Mouse (Mus musculus) kidney, adult 9 months (tissue): ENCODE results near the gene Rgl2.
A peak's percentile ranks its signal among the peaks of the same experiment; 100 is the strongest.

Experiments
- DNase-seq: peaks from one replicate; pipeline ENCODE4 v3.0.0; 2022

Rgl2 gene

DNA sequence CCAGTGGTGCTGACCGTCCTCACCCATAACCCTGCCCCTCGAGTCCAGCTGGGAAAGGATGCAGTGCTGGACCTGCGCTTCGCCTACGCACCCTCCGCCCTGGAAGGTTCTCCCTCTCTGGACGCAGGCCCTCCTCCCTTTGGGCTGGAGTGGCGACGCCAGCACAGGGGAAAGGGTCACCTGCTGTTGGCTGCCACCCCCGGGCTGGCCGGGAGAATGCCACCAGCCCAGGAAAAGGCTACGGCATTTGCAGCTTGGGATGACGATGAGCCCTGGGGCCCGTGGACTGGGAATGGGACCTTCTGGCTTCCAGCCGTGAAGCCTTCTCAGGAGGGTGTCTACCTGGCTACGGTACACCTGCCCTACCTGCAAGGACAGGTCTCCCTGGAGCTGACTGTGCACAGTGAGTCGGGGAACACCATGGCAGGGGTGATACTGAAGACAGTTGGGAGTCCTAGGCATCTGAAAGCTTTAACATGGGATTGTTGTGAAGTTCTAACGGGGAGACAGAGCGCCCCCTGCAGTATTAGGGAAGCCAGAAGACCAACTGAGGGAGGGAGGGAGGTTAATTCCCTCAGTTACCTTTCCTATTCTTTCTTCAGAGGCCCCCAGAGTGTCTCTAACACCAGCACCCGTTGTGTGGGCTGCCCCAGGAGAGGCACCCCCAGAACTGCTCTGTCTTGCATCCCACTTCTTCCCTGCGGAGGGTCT, 3.8 kb upstream of the Rgl2 start:
- no peak for DNase-seq

DNA sequence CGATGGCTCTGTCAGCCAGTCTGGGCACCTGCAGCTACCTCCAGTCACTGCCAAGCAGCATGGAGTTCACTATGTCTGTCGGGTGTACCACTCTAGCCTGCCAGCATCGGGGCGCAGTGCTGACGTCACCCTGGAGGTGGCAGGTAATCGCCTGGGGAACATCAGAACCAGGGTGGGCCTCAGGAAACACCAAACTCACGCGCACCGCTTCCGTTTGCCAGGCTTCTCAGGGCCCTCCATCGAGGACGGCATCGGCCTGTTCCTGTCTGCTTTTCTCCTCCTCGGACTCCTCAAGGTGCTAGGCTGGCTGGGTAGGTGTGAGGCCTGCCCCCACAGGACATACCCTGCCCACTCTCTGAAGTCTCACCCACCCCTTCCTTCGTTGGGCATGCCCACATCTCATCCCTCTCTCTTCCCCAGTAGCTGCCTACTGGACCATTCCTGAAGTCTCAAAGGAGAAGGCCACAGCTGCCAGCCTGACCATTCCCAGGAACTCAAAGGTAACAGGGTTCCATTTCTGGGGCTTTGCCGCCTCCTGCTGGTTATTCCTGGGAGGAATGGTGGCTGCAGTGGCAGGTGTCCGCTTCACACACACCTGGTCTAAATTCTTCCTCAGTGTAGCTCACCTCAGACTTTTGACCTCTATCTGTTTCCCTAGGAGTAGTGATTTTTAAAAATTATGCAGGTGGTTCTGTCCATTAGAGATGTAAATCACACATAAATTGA, 3.0 kb upstream of the Rgl2 start:
- peak; percentile 57 for DNase-seq

DNA sequence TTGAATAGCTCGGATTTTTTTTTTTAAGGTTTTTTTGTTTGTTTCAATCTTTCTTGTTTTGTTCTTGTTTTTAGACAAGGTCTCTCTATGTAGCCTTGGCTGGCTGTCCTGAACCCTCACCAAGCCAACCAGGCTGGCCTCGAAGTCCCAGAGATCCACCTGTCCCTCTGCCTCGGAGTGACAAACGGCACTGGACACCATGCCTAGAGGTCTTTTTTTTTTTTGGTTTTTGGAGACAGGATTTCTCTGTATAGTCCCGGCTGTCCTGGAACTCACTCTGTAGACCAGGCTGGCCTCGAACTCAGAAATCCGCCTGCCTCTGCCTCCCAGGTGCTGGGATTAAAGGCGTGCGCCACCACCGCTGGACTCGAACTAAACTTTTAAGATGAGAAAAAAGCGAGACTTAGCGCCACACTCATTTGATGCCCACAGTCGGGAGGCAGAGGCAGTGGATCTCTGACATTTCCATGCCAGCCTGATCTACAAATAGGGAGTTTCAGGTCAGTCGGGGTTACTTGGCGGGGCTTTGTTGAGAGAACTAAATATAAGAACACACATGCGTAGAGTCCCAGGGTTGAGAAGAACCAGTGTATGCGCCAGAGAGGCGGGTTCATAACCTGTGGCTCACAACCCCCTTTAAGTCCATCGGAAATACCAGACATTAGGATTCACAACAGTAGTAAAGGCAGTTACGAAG, 944 bp upstream of the Rgl2 start:
- DNase-seq, result no peak

DNA sequence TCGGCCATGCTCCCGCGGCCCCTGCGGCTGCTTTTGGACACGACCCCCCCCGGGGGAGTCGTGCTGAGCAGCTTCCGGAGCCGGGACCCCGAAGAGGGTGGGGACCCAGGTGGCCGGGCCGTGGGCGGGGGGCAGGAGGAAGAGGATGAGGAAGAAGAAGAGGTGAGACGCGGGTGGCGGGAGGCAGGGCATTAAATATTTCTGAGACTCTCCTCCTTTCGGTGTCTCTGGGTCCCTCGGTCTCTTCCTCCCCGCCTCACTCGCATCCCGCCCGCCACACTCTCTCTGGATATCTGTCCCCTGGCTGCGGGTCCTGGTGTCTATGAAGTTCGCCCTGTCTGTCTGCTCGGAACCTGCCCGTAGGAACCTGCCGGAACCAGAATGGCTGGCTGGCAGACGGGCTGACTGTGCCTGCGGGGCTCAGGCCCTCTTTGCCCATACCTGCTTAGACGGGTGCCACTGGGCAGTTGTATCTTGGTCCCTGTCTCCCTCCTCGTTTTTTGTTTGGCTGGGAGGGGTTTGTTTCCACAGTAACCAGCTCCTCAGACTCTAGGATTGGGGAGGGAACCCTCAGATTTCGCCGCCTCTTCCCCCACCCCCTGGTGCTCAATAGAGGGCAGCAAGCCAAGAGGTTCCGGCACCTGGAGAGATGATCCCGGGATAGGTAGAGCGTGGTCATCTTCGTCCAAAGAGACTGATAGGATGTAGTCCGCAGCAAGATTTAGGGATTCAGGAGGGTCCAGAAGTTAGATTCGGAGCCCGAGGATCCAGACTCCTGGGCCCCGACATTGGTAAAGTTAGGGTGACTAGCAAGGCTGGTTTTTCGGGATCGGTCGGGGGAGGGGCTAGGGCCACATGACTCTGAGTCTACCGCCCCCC, 1.2 kb downstream of the Rgl2 start:
- peak; percentile 84 for DNase-seq

DNA sequence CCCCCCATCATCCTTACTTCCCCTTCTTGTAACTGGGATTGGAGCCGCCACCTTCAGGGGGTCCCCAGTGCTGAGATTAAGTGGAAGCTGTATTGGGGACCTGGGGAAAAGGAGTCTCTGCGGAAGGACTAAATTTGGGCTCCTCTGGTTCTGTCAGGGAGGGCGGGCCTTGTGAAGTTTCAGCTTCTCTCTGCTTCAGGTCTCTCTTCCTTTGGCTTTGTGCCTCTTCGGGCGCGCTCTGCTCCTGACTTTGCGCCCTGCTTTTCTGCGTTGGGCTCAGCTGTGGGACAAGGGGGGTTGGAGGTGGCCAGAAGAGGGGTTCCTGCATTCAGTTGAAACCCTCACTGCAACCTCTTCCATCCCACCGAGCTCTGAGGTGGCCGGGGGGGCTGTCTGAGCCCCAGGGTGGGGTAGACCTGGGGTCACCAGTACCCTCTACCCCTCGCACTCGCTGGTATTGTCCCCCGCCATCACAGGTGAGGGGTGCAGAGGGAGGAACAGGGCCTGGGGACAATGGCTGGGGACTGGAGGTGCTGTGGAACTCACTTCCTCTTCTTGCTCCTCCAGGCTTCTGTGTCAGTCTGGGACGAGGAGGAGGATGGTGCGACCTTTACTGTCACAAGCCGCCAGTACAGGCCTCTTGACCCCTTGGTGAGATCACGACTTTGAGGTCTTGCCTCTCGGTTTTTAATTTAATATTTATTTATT, 2.0 kb downstream of the Rgl2 start:
- no peak for DNase-seq

DNA sequence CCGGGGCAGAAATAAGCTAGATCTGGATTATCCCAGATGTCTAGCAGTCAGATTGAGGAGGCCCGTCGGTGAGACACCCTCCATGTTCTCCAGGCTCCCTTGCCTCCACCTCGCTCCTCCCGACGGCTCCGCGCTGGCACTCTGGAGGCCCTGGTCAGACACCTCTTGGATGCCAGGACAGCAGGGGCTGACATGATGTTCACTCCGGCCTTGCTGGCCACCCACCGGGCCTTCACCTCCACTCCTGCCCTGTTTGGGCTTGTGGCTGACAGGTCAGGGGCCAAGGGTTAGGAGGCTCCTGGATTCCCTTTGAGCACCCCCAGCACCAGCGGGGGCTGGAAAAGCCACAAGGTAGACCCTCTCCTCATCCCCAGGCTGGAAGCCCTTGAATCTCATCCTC, 2.6 kb downstream of the Rgl2 start:
- no peak for DNase-seq

DNA sequence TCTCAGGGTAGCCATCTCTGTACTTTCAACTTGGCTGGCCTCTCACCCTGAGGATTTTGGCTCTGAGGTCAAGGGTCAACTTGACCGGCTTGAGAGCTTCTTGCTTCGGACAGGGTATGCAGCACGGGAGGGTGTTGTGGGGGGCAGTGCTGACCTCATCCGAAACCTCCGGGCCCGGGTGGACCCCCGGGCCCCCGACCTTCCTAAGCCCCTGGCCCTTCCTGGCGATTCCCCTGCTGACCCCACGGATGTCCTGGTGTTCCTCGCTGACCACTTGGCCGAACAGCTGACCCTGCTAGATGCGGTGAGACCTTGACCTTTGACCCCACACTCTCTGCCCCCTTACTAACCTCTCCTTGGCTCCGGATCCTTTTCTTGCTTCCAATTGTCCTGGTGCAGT, 3.1 kb downstream of the Rgl2 start:
- DNase-seq, result peak; percentile 41

DNA sequence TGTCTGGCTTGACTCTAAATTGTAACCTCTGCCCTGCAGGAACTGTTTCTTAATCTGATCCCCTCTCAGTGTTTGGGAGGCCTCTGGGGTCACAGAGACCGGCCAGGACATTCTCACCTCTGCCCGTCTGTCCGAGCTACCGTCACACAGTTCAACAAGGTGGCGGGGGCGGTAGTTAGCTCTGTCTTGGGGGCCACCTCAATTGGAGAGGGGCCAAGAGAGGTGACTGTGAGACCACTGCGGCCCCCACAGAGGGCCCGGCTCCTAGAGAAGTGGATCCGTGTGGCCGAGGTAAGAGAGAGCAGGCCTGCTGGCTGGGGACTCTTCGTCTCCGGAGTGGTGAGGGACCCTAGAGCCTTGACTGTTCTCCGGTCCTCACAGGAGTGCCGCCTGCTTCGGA, 3.6 kb downstream of the Rgl2 start:
- DNase-seq, result no peak

DNA sequence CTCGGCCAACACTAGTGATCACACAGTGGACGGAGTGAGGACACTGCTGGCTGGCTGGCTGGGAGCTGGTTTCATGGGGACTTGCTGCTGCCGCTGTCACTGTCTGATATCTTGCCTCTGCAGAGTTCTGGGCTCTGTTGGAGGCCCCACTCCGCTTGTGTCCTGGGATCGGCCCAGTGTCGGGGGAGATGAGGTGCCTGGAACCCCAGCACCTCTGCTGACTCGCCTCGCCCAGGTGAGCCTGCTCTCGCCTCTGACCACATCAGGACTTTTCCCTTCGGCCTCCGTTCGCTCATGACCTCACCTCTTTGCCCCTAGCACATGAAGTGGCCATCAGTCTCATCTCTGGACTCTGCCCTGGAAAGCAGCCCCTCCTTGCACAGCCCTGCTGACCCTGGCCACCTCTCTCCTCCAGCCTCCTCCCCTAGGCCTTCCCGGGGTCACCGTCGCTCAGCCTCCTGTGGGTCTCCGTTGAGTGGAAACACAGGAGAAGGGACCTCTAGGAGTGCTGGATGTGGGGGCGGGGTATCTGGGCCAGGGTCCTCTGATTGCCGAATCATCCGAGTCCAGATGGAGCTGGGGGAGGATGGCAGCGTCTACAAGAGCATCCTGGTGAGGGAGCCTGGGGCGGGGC, 6.2 kb downstream of the Rgl2 start:
- no peak for DNase-seq

DNA sequence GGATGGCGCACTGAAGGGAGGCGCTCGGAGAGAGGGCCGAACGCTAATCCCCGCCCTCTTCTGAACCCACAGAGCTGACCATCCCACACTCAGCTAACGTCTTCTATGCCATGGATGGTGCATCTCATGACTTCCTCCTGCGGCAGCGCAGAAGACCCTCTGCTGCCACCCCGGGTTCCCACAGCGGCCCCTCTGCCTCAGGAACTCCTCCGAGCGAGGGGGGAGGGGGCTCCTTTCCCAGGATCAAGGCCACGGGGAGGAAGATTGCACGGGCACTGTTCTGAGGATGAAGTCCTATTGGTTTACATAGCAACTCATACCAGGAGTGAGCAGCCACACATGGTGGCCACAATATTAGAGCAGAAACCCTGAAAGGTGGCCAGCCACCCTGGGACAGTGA, 7.7 kb downstream of the Rgl2 start:
- DNase-seq, result no peak

DNA sequence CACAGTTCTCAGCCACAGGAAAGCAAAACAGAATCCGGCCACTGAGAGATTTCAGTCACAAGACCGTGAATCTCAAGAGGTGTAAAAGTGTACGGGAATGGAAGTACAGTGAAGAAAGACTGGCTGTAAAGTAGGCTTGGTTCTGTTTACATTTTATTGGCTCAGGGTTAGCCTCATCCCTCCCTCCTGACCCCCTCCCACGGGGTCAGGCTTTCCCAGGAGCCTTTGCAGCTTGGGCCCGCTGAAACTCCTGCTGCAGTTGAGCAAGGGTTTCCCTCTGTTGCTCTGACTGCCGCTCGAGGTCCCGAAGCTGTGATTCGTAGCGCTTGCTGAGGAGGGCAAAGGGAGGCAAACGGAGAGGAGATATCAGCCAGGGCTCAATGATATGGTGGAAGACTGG, 9.4 kb downstream of the Rgl2 start:
- DNase-seq, result no peak

DNA sequence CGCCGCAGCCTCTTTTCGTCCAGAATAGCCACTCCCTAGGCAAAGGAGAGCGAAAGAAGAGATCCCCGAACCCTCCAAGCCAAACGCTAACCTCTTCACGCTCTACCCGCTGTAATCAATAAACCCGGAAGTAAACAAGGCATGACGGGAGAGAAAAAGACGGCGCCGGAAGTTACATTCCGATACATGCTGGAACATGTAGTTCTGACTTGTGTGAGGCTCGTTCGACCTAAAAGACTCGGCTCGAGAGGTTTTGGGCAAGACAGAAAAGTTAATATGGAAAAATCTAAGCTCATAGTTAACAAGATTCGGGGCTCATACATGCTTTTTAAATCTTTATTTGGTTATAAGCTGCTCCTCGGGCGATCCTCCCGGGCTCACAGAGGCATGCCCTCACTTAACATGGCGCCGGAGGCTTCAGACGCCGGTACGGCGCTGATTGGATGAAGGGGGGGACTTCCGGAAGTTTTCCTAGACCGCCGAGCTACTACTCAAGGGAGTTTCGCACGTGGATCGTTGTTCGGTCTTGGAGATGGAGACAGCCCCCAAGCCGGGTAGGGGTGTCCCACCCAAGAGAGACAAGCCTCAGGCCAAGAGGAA, 11.0 kb downstream of the Rgl2 start, which contains the start of the genes Pfdn6 and Wdr46:
Pfdn6 (minus strand) TSS at position 138 of the 600 bp plus-strand sequence.
Wdr46 (plus strand) TSS at position 455 of the 600 bp plus-strand sequence.
- DNase-seq, result peak; percentile 94

DNA sequence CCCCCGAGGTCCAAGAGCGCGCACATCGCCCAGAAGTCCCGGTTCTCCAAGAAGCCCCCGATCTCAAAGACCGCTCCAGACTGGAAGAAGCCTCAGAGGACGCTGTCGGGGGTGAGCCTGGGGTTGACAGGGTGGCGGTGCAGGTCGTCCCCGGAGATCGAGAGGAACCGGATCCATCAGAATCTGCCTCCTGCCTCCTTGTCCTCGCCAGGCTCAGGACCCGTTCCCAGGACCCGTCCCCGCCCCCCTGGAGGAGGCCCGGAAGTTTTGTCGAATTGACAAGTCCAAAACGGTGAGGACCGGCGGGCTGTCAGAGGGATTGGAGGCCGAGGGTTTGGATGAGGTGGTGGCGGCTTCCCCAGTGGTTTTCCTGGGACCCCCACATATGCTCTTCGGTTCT, 11.6 kb downstream of the Rgl2 start:
- no peak for DNase-seq

DNA sequence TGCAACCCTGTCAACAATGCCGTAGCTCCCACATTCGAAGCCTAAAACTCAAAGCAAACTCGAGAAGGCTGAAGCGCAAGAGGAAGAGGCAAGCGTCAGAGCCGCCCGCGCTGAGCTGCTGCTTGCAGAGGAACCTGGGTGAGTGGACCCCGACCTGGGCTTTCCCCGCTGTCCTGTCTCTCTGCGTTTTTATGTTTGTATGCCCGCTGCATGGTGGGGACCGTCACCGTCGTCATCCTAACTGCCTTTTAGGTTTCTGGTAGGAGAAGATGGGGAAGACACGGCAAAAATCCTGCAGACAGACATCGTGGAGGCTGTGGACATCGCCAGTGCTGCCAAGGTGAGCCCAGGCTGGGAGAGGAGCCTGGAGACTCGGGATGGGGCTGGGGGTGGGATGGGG, 12.0 kb downstream of the Rgl2 start:
- no peak for DNase-seq

DNA sequence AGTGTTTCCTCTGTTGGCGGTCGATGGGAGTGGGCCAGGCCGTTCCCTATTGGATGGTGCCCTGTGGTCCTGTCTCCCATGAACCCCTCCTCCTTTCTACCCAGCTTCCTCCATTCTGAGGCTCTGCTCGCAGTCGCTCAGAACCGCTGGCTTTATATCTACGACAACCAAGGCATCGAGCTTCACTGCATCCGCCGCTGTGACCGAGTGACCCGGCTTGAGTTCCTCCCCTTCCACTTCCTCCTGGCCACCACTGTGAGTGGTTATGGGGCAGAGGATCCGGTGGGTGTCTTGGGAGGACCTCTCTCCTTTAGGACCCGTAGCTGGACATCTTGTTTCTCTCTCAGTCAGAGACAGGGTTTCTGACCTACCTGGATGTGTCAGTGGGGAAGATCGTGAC, 14.1 kb downstream of the Rgl2 start:
- no peak for DNase-seq

DNA sequence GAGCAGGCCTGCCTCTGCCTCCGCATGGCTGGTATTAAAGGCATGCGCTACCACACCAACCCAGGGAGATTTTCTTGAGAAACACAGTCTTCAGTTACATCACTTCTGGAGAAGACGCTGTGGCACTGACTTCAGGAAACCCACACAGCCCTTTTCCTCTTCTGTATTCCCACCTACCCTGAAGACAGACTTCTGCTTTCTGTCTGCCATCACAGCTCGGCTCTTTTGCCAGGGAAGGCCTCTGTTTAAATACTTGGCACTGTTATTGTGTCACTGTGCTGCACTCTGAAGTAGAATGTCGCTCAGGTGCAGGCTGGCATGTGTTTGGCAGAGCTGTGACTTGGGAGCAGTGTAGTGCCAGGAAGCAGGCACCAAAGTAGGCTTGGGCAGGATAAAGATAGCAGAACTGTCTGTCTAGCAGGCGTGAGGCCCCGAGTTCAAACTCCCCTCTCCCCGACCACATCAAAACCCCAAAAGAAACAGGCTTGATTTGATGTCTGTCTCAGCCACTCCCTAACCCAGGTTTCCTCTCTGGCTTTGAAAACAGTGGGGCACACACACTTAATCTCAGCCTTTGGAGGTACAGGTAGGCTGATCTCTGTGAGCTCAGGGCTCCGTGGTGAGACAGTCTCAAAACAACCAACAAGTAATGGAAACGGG, 18.2 kb downstream of the Rgl2 start:
- no peak for DNase-seq

DNA sequence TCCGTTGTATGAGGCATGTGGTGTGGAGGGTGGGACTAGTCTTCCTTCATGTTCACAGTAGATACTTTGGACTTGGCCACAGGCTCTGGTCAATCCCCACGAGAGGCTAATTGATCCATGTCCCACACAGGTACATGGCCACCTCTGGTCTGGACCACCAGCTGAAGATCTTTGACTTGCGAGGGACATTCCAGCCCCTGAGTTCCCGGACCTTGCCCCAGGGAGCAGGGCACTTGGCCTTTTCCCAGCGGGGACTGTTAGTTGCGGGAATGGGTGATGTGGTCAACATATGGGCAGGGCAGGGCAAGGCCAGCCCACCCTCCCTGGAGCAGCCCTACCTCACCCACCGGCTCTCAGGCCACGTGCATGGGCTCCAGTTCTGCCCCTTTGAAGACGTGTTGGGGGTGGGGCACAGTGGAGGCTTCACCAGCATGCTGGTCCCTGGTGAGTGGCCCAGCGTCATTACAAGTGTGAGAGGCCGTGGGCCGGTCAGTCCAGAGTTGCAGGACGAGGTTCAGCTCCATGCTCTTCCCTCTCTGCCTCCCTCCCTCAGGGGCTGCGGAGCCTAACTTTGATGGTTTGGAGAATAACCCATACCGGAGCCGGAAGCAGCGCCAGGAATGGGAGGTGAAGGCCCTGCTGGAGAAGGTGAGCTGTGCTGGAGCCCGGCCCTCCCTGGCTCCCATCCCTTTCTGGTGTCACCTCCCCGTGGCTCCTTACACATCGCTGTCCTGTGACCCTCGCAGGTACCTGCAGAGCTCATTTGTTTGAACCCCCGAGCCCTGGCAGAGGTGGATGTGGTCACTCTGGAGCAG, 19.0 kb downstream of the Rgl2 start:
- DNase-seq, result no peak

DNA sequence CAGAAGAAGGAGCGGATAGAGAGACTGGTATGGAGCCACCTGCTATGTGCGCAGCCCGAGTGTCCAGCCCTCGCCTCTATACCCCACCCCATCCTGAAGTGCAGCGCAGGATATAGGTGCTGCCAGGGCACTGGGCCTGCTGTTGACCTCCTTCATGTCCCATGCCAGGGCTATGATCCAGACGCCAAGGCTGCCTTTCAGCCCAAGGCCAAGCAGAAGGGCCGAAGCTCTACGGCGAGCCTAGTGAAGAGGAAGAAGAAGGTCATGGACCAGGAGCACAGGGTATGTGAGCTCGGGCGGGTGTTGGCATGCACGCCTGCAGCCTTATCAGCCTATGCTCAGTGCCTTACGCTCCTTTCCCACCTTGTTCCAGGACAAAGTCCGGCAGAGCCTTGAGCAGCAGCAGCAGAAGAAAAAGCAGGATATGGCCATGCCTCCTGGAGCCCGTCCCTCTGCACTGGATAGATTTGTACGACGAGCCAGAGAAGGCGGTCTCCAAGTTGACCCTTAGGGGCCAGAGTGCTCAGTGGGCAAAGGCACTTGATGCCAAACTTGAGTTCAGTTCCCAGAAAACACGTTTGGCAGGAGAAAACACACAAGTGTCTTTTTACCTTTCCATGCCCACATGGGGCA, 19.7 kb downstream of the Rgl2 start:
- DNase-seq, result no peak

DNA sequence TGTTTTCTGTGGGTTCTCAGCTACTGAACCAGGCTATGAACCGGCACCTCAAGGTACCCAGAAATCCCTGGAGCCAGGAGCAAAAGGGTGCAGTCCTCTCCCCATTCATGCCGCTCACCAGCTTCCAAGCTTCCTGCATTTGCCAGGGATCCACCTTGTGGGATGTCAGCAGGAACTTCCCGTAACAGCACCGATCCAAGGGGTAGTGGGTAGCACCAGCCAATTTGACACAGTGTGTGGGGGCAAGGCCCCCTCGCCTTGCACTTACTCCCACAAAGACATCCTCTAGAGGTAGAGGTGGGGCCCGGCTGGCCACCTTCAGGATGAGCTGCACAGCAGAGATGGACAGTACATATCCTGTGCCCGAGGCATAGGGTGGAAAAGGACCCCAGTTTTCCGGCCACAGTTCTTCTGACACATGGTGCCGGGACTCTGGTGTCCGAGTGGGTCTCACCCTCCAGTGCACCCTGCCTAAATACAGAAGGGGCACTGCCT, 20.8 kb downstream of the Rgl2 start:
- DNase-seq, result no peak
